Mouse (Mus musculus) kidney, postnatal 4 days (tissue): ENCODE measurements at regions not wholly inside any gene's neighbourhood (a gene's known extent, or its start where the extent isn't known, plus 50 kb on each side); places are given as distances from the start of the nearest gene placed in this dataset.
A peak's percentile ranks its signal among the peaks of the same experiment; 100 is the strongest.

Experiments used
- DNase-seq, 2 experiments: peaks; one replicate each; pipeline ENCODE4 v3.0.0; 2021; ENCODE audit warnings: mixed read lengths in 2 of 2

- DNase-seq, result no peak
Observed at GRCm38 (mm10) chr2:142964340-142964739, 63.0 kb upstream of the Kif16b start.

GRCm38 (mm10) chr2:142967250-142967649, 65.9 kb upstream of the Kif16b start:
- peak; percentile 79 to 81 for DNase-seq

DNA sequence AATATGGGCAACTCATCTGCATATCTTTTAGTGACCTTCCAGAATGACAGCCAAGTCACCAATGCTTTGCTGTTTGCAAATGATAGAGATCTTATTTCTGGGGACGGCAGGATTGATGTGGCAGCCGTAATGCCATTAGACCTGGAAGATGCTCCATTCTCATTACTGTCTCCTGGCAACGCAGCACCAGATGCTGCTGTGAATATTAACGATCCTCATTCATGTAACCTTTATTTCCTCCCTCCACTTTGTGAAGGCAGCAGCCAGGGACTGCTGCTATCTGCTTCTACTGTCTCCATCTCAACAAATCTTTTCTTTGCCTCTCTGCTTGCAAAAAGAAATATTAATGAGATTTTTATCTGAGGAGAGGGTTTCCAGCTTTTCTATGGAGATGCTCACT, 79.4 kb upstream of the Kif16b start:
- DNase-seq, result no peak

DNA sequence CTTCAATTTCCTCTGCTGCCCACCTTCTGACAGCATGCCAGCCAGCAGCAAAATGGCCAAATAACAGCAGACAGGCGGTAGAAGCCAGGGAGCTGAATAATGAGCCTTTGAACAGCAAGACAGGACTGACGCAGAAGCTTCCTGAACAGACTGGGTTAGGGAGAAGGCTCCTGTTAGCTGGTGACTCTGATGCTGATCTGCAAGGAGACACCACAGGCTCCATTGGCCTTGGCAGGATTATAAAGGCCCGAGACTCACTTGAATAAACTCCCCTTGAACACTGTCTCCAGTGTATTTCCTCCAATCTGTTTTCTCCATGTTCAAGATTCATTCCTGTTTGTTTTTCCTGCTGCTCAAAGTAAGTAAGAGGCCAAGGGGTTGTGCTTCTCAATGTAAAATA, 74.1 kb upstream of the Snrpb2 start:
- DNase-seq, result no peak

GRCm38 (mm10) chr2:142996088-142996487, 66.8 kb upstream of the Snrpb2 start:
- DNase-seq, result no peak

DNA sequence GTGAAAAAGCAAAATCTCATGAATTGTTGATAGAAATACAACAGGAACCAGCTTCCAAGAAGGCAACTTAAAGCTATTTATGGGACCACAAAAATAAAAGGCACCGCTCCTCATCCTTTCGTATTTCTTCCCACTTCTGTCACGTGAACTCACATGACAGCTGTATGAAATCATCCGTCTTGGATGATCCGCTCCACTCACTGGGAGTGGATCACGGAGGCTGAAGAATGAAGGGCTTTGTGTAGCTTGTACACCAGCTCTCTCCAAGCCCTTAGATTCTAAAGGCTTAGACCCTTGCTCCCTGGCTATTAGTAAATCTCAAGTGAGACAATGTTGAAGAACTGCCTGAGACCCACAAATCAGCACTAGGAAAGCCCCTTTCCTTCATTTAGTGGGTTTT, 60.0 kb upstream of the Snrpb2 start:
- no peak for DNase-seq

DNA sequence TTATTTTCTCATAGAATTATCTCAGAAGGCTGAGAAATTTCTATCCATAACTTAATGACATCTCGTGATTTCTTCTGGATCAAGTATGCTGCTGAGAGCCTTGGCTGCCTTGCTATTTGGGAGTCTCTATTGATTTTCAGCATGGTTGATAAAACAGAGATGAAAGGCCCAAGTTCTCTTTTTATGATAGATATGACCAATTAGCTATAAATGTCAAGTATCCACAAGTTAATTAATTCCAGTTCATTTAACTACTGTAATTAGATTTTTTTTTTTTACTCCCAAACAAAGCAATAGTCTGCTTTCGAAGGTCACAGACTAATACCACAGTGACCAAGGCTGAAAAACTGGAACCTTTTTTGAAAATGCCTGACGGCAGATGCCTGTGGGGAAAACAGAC, 59.5 kb upstream of the Snrpb2 start:
- DNase-seq, result no peak

DNA sequence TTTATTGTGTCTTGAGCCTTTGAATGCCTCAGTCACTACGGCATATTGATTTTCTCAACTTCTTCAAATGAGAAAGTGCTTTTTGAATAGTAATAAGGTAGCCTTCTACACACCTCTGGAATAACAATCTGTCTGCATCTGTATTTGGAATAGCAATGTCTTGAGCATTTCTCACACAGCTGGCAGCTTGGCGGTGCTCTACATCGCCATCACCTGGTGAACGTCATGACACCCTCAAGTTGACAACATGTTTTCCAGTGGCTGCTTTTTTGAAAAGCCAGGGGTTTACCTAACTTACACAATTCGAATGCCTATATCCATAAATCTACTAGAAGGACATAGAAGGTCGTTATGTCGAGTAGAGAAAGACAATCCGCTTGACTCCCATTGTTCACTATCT, 51.5 kb upstream of the Snrpb2 start:
- DNase-seq, result peak in 1 of 2 experiments; percentile 3
